Mouse (Mus musculus) CD4-positive helper T cell, adult 2 months (primary cell): Measurements from ENCODE around the gene Gm20924.
"Not testable (repeated sequence)": the region's sequence is repeated elsewhere in the genome, so short reads cannot be mapped to it uniquely, and the experiment has no call there.

Experiments
- DNase-seq: peaks from one replicate; pipeline ENCODE4 v3.0.0-alpha.2; 2012; ENCODE audit warnings: low read depth, missing footprints, low spot score

Gene Gm20924

DNA sequence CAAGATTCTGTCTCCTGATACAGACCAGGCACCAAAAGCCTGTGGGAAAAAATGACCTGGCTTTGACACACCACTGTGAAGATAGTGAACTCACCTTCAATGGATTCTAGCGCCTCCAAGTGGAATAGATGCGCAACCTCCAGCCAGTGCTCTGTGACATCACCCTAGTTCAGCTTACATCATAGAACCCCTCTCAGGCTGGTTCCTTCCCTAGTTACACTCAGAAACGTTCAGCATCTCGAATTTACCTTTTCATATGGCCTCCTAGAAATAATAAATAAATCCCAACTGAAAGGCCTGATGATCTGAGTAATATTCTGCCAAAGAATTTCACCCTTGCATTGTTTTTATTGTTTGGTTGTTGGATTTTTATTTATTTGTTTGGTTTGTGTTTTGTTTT is at the start of gene Gm20924:
Gene Gm20924 (minus strand): TSS at position 101 of the 400 bp plus-strand sequence.
- DNase-seq, result not testable (repeated sequence)
